Mouse (Mus musculus): ENCODE measurements around the gene 2310039H08Rik. TPM values are rescaled to one million over a fixed set of nuclear protein-coding genes. Genes with fewer than 3 reads are reported as not detected.
A peak's percentile ranks its signal among the peaks of the same experiment; 100 is the strongest.

Gene 2310039H08Rik
- total RNA-seq (2021): 10 to 100 TPM; 18.7 to 21.1 TPM

GRCm38 (mm10) chr17:46772404-46773277 is at the start of gene 2310039H08Rik:
Gene 2310039H08Rik (plus strand): TSS chr17:46772635.
- intact Hi-C loops (cut with DNase I): no loop called here
- DNase-seq: peak; percentile 85

GRCm38 (mm10) chr17:46724477-46725084 is 47.9 kb upstream of the 2310039H08Rik start:
- DNase-seq: no peak
- intact Hi-C loops (cut with DNase I): no loop called here

- intact Hi-C loops (cut with DNase I): no loop called here
Measured at GRCm38 (mm10) chr17:46725273-46725672, 47.2 kb upstream of the 2310039H08Rik start.

GRCm38 (mm10) chr17:46725731-46726645 is 46.4 kb upstream of the 2310039H08Rik start:
- DNase-seq: peak; percentile 35
- intact Hi-C loops (cut with DNase I): no loop called here

More at GRCm38 (mm10) chr17:46725273-46725672, 47.2 kb upstream of the 2310039H08Rik start:
- peak; percentile 50 for DNase-seq

- intact Hi-C loops (cut with DNase I): no loop called here
- DNase-seq: no peak
Measured at GRCm38 (mm10) chr17:46727271-46727670, 45.2 kb upstream of the 2310039H08Rik start.

GRCm38 (mm10) chr17:46728021-46728420 is 44.4 kb upstream of the 2310039H08Rik start:
- DNase-seq: peak; percentile 36
- intact Hi-C loops (cut with DNase I): no loop called here

GRCm38 (mm10) chr17:46728496-46728895 is 43.9 kb upstream of the 2310039H08Rik start:
- intact Hi-C loops (cut with DNase I): no loop called here
- DNase-seq: no peak

- DNase-seq: peak; percentile 54
- intact Hi-C loops (cut with DNase I): no loop called here
Measured at GRCm38 (mm10) chr17:46728904-46729318, 43.5 kb upstream of the 2310039H08Rik start, which contains the start of gene Gnmt. Gene Gnmt (minus strand): TSS chr17:46729168.

GRCm38 (mm10) chr17:46734055-46734454 is 38.4 kb upstream of the 2310039H08Rik start:
- intact Hi-C loops (cut with DNase I): no loop called here
- DNase-seq: no peak

- no peak for DNase-seq
- intact Hi-C loops (cut with DNase I): no loop called here
Measured at GRCm38 (mm10) chr17:46735287-46735686, 37.1 kb upstream of the 2310039H08Rik start.

GRCm38 (mm10) chr17:46736160-46736559 is 36.3 kb upstream of the 2310039H08Rik start:
- intact Hi-C loops (cut with DNase I): no loop called here
- peak; percentile 21 for DNase-seq

GRCm38 (mm10) chr17:46741305-46741704 is 31.1 kb upstream of the 2310039H08Rik start:
- DNase-seq: no peak
- intact Hi-C loops (cut with DNase I): no loop called here

GRCm38 (mm10) chr17:46742986-46743385 is 29.4 kb upstream of the 2310039H08Rik start:
- DNase-seq: no peak
- intact Hi-C loops (cut with DNase I): no loop called here

GRCm38 (mm10) chr17:46745506-46745905 is 26.9 kb upstream of the 2310039H08Rik start:
- no peak for DNase-seq
- intact Hi-C loops (cut with DNase I): no loop called here

- intact Hi-C loops (cut with DNase I): no loop called here
- no peak for DNase-seq
Measured at GRCm38 (mm10) chr17:46747234-46747633, 25.2 kb upstream of the 2310039H08Rik start.

- no peak for DNase-seq
- intact Hi-C loops (cut with DNase I): no loop called here
Measured at GRCm38 (mm10) chr17:46747806-46748205, 24.6 kb upstream of the 2310039H08Rik start.

GRCm38 (mm10) chr17:46749282-46749681 is 23.2 kb upstream of the 2310039H08Rik start:
- no peak for DNase-seq
- intact Hi-C loops (cut with DNase I): no loop called here

GRCm38 (mm10) chr17:46750580-46750979 is 21.9 kb upstream of the 2310039H08Rik start:
- intact Hi-C loops (cut with DNase I): no loop called here
- DNase-seq: no peak

GRCm38 (mm10) chr17:46751056-46751793 is 21.2 kb upstream of the 2310039H08Rik start:
- no peak for DNase-seq

More at GRCm38 (mm10) chr17:46751056-46751793, 21.2 kb upstream of the 2310039H08Rik start:
- intact Hi-C loops (cut with DNase I): no loop called here

Measured in left cerebral cortex, postnatal 4 days (tissue).